Comparison of ENCODE assay signal across 19 mouse cellular contexts in genomic region chr15:89372068-89372467, GRCm38 (mm10). TPM values are rescaled to one million over a fixed set of nuclear protein-coding genes. Genes with fewer than 3 reads are reported as not detected.
DNase-seq lines count a peak whose midpoint lies in the region; ATAC-seq and TF ChIP-seq lines count a peak whose summit lies in the region.
"Had no signal": no experiment of that assay in that cellular context is flagged by ENCODE, and none has a peak within 500 bp of the region (broad histone marks: within the 10 kb centered on the region; RNA-seq: fewer than 3 reads in every experiment).

No protein-coding gene starts in this region.

- TF ChIP-seq POLR2A in ES-Bruce4 (IDR thresholded peaks at IDR 0.05; ENCODE audit: insufficient read depth, low read length): no peak

- no peak for TF ChIP-seq CTCF in lung, embryonic 14.5 days (IDR thresholded peaks at IDR 0.05; ENCODE audit: low read depth)
- no peak for TF ChIP-seq CTCF in ES-Bruce4 (IDR thresholded peaks at IDR 0.05; ENCODE audit: low read depth, low read length)

- H3K4me3 ChIP-seq in heart, embryonic 13.5 days: no peak overlapping the region
- H3K4me3 ChIP-seq in lung, embryonic 14.5 days (ENCODE audit: low read depth, low read length): no peak overlapping the region
- H3K4me3 ChIP-seq in ES-Bruce4 (ENCODE audit: low read depth, low read length): peak overlapping the region; percentile 73; the same call in 1 of the 2 replicates
- 0 out of 2 replicates have a peak overlapping the region, but pooled peaks have one; percentile 71 for H3K4me3 ChIP-seq in liver, embryonic 13.5 days (replicated peaks)

- intact Hi-C loops in heart, postnatal 36 days (cut with DNase I): no loop called here

- H3K27me3 ChIP-seq in heart, embryonic 13.5 days (replicated peaks): peaks cover 17% of the 10 kb centered on the region
- peaks cover 10% of the 10 kb centered on the region for H3K27me3 ChIP-seq in lung, embryonic 14.5 days (ENCODE audit: insufficient read depth, low read length)
- no peaks in the 10 kb centered on the region for H3K27me3 ChIP-seq in ES-Bruce4 (ENCODE audit: control insufficient read depth, insufficient read depth, low read length, poor library complexity, severe bottlenecking)
- H3K27me3 ChIP-seq in liver, embryonic 13.5 days: peaks cover 13% of the 10 kb centered on the region

- 88% methylated on average over 13 of the region's 13 CpGs for WGBS in heart, embryonic 13.5 days
- WGBS in lung, embryonic 14.5 days: 84% methylated on average over 13 of the region's 13 CpGs
- WGBS in liver, embryonic 13.5 days (ENCODE audit: insufficient replicate concordance): 87% methylated on average over 13 of the region's 13 CpGs

- H3K9ac ChIP-seq in heart, embryonic 13.5 days: peak overlapping the region; percentile 11; the same call in 1 of the 2 replicates
- H3K9ac ChIP-seq in lung, embryonic 14.5 days: no peak overlapping the region
- H3K9ac ChIP-seq in ES-Bruce4 (ENCODE audit: low read depth, poor library complexity, severe bottlenecking): no peak overlapping the region
- H3K9ac ChIP-seq in liver, embryonic 13.5 days: 0 out of 2 replicates have a peak overlapping the region, but pooled peaks have one; percentile 2
- H3K9ac ChIP-seq: midbrain, embryonic 15.5 days had no signal

- H3K36me3 ChIP-seq in heart, embryonic 13.5 days: peaks cover 58% of the 10 kb centered on the region
- H3K36me3 ChIP-seq in lung, embryonic 14.5 days (ENCODE audit: insufficient read depth): peaks cover 59% of the 10 kb centered on the region
- peaks cover 49% of the 10 kb centered on the region for H3K36me3 ChIP-seq in ES-Bruce4 (ENCODE audit: control insufficient read depth, insufficient read depth, low read length, poor library complexity, severe bottlenecking)
- peaks cover 58% of the 10 kb centered on the region for H3K36me3 ChIP-seq in liver, embryonic 13.5 days

- no peak overlapping the region for H3K27ac ChIP-seq in heart, embryonic 13.5 days (replicated peaks)
- no peak overlapping the region for H3K27ac ChIP-seq in lung, embryonic 14.5 days (ENCODE audit: low read depth)
- peak overlapping the region; percentile 71 for H3K27ac ChIP-seq in ES-Bruce4 (ENCODE audit: insufficient read depth, low read length)
- H3K27ac ChIP-seq in liver, embryonic 13.5 days: 0 out of 2 replicates have a peak overlapping the region, but pooled peaks have one; percentile 87
- H3K27ac ChIP-seq: intestine, embryonic 15.5 days; kidney, postnatal 0 days; macrophage; midbrain, embryonic 15.5 days had no signal

- DNase-seq in heart, postnatal 36 days: no peak
- DNase-seq in lung, embryonic 14.5 days: no peak
- no peak for DNase-seq in lung, postnatal 25 days (ENCODE audit: low spot score)
- no peak for DNase-seq in liver, embryonic 13.5 days
- DNase-seq in layer of hippocampus, adult 9-11 months: no peak
- DNase-seq: adrenal gland, postnatal 10 days; gastrocnemius, postnatal 14 days; left cerebral cortex, postnatal 4 days; lung, adult 2 months; retina, postnatal 1 day had no signal

- peaks cover 20% of the 10 kb centered on the region for H3K4me1 ChIP-seq in heart, embryonic 13.5 days
- no peaks in the 10 kb centered on the region for H3K4me1 ChIP-seq in lung, embryonic 14.5 days (ENCODE audit: insufficient read depth)
- H3K4me1 ChIP-seq in ES-Bruce4 (ENCODE audit: control insufficient read depth, insufficient read depth, low read length): peaks cover 3% of the 10 kb centered on the region
- peaks cover 40% of the 10 kb centered on the region for H3K4me1 ChIP-seq in liver, embryonic 13.5 days (replicated peaks)

- no peak for TF ChIP-seq EP300 in ES-Bruce4 (IDR thresholded peaks at IDR 0.05; ENCODE audit: insufficient read depth, low read depth, low read length)

- H3K4me2 ChIP-seq in heart, embryonic 13.5 days: no peak overlapping the region
- peak overlapping the region; percentile 89; the same call in 1 of the 2 replicates for H3K4me2 ChIP-seq in lung, embryonic 14.5 days
- peak overlapping the region; percentile 98 for H3K4me2 ChIP-seq in liver, embryonic 13.5 days

- no peak for ATAC-seq in heart, embryonic 13.5 days (ENCODE audit: extremely low read depth, insufficient number of reproducible peaks, low FRiP score, low TSS enrichment)
- ATAC-seq in lung, embryonic 14.5 days (ENCODE audit: insufficient read depth): no peak
- no peak for ATAC-seq in liver, embryonic 13.5 days (ENCODE audit: low read depth)

- H3K9me3 ChIP-seq in heart, embryonic 13.5 days: no peaks in the 10 kb centered on the region
- no peaks in the 10 kb centered on the region for H3K9me3 ChIP-seq in lung, embryonic 14.5 days (ENCODE audit: low read depth, low read length)
- no peaks in the 10 kb centered on the region for H3K9me3 ChIP-seq in ES-Bruce4 (replicated peaks; ENCODE audit: control insufficient read depth, insufficient read depth, low read length, poor library complexity, severe bottlenecking)
- H3K9me3 ChIP-seq in liver, embryonic 13.5 days (replicated peaks): no peaks in the 10 kb centered on the region
- H3K9me3 ChIP-seq: heart, embryonic 12.5 days; intestine, embryonic 15.5 days; midbrain, embryonic 15.5 days had no signal

RNA-seq across cellular contexts. Expression of gene Sco2, which starts 1.6 kb away (rescaled TPM):
- polyA plus RNA-seq in heart, embryonic 13.5 days (2015; fragmentation: Nextera tagmentation; extraction: Ambion mirVana): 7.1 and 7.2 TPM in 2 replicates
- 10 to 100 TPM; 25.2 to 28.2 TPM for total RNA-seq in heart, postnatal 36 days (2021)
- polyA plus RNA-seq in lung, embryonic 14.5 days (2014; fragmentation: Nextera tagmentation; extraction: Ambion mirVana): 4.5 and 7.5 TPM in 2 replicates
- 11.0 and 12.0 TPM in 2 replicates for polyA plus RNA-seq in ES-Bruce4 (2011; ENCODE audit: insufficient read depth, insufficient read length, low read depth, missing spikeins)
- polyA plus RNA-seq in liver, embryonic 13.5 days (2015; fragmentation: Nextera tagmentation; extraction: Ambion mirVana): 4.1 and 4.5 TPM in 2 replicates

RNA-seq across cellular contexts. Expression of gene Tymp, which starts 4.8 kb away (rescaled TPM):
- 0.99 and 1.0 TPM in 2 replicates for polyA plus RNA-seq in heart, embryonic 13.5 days (2015; fragmentation: Nextera tagmentation; extraction: Ambion mirVana)
- total RNA-seq in heart, postnatal 36 days (2021): under 1 TPM; 0.41 to 0.64 TPM
- polyA plus RNA-seq in lung, embryonic 14.5 days (2014; fragmentation: Nextera tagmentation; extraction: Ambion mirVana): 0.96 and 1.5 TPM in 2 replicates
- not detected in 2 replicates for polyA plus RNA-seq in ES-Bruce4 (2011; ENCODE audit: insufficient read depth, insufficient read length, low read depth, missing spikeins)
- polyA plus RNA-seq in liver, embryonic 13.5 days (2015; fragmentation: Nextera tagmentation; extraction: Ambion mirVana): 0.58 and 0.62 TPM in 2 replicates

RNA-seq across cellular contexts. Expression of gene Odf3b, which starts 7.0 kb away (rescaled TPM):
- polyA plus RNA-seq in heart, embryonic 13.5 days (2015; fragmentation: Nextera tagmentation; extraction: Ambion mirVana): 0.28 and 0.76 TPM in 2 replicates
- total RNA-seq in heart, postnatal 36 days (2021): under 1 TPM; 0.97 to 0.98 TPM
- 1.1 and 1.3 TPM in 2 replicates for polyA plus RNA-seq in lung, embryonic 14.5 days (2014; fragmentation: Nextera tagmentation; extraction: Ambion mirVana)
- polyA plus RNA-seq in ES-Bruce4 (2011; ENCODE audit: insufficient read depth, insufficient read length, low read depth, missing spikeins): 1.4 and 2.6 TPM in 2 replicates
- 0.56 and 0.59 TPM in 2 replicates for polyA plus RNA-seq in liver, embryonic 13.5 days (2015; fragmentation: Nextera tagmentation; extraction: Ambion mirVana)
- polyA plus RNA-seq: macrophage had no signal

RNA-seq across cellular contexts. Expression of gene Klhdc7b, which starts 12.6 kb away (rescaled TPM):
- 0.04 TPM in 1 of 2 replicates, not detected in the other for polyA plus RNA-seq in heart, embryonic 13.5 days (2015; fragmentation: Nextera tagmentation; extraction: Ambion mirVana)
- not detected for total RNA-seq in heart, postnatal 36 days (2021)
- not detected in 2 replicates for polyA plus RNA-seq in lung, embryonic 14.5 days (2014; fragmentation: Nextera tagmentation; extraction: Ambion mirVana)
- polyA plus RNA-seq in ES-Bruce4 (2011; ENCODE audit: insufficient read depth, insufficient read length, low read depth, missing spikeins): not detected in 2 replicates
- polyA plus RNA-seq in liver, embryonic 13.5 days (2015; fragmentation: Nextera tagmentation; extraction: Ambion mirVana): not detected in 2 replicates
- total RNA-seq: gastrocnemius, postnatal 14 days; left cerebral cortex, postnatal 4 days had no signal
- polyA plus RNA-seq: embryonic facial prominence, embryonic 14.5 days; heart, embryonic 12.5 days; hindbrain, embryonic 11.5 days; intestine, embryonic 15.5 days; kidney, postnatal 0 days; macrophage had no signal

RNA-seq across cellular contexts. Expression of gene Ncaph2, which starts 16.5 kb away (rescaled TPM):
- polyA plus RNA-seq in heart, embryonic 13.5 days (2015; fragmentation: Nextera tagmentation; extraction: Ambion mirVana): 94.1 and 109 TPM in 2 replicates
- 10 to 100 TPM; 50.4 to 58.6 TPM for total RNA-seq in heart, postnatal 36 days (2021)
- polyA plus RNA-seq in lung, embryonic 14.5 days (2014; fragmentation: Nextera tagmentation; extraction: Ambion mirVana): 157 and 168 TPM in 2 replicates
- 164 and 173 TPM in 2 replicates for polyA plus RNA-seq in ES-Bruce4 (2011; ENCODE audit: insufficient read depth, insufficient read length, low read depth, missing spikeins)
- 114 and 131 TPM in 2 replicates for polyA plus RNA-seq in liver, embryonic 13.5 days (2015; fragmentation: Nextera tagmentation; extraction: Ambion mirVana)

Comparison
In these comparisons a context has a peak if more than half of its experiments do, and no peak if none do; other contexts are left out.
1. H3K27ac ChIP-seq: peak in ES-Bruce4 (single experiment) and liver, embryonic 13.5 days (single experiment); none in heart, embryonic 13.5 days (single experiment) and lung, embryonic 14.5 days (single experiment).
2. H3K4me3 ChIP-seq: peak in ES-Bruce4 (single experiment) and liver, embryonic 13.5 days (single experiment); none in heart, embryonic 13.5 days (single experiment) and lung, embryonic 14.5 days (single experiment).
3. H3K9ac ChIP-seq: peak in heart, embryonic 13.5 days (single experiment) and liver, embryonic 13.5 days (single experiment); none in lung, embryonic 14.5 days (single experiment) and ES-Bruce4 (single experiment).